Mouse (Mus musculus): ENCODE results near the gene A030003K21Rik. TPM values are rescaled to one million over a fixed set of nuclear protein-coding genes. Genes with fewer than 3 reads are reported as not detected.
A peak's percentile ranks its signal among the peaks of the same experiment; 100 is the strongest.
"Not testable (repeated sequence)": the region's sequence is repeated elsewhere in the genome, so short reads cannot be mapped to it uniquely, and the experiment has no call there.

The A030003K21Rik gene
- not detected in 2 replicates for polyA plus RNA-seq (2014; fragmentation: Nextera tagmentation; extraction: Ambion mirVana)

- not testable (repeated sequence) for H3K9ac ChIP-seq (ENCODE audit: low read length); H3K9me3 ChIP-seq (replicated peaks; ENCODE audit: control insufficient read depth, low read length); H3K27ac ChIP-seq (ENCODE audit: low read depth, low read length); H3K27me3 ChIP-seq (replicated peaks; ENCODE audit: control insufficient read depth, insufficient read depth, low read length); H3K4me3 ChIP-seq (ENCODE audit: low read depth, low read length); DNase-seq (ENCODE audit: low spot score); H3K4me2 ChIP-seq (ENCODE audit: low read length); H3K36me3 ChIP-seq (ENCODE audit: control insufficient read depth, insufficient read depth, low read length); H3K4me1 ChIP-seq (ENCODE audit: control insufficient read depth, insufficient read depth, low read length); ATAC-seq
- WGBS, result no CpG with 5 or more reads among the region's 6 CpGs
These were observed at the start of gene A030003K21Rik for GRCm38 (mm10) chr1:82943295-82943694. Gene A030003K21Rik (minus strand): TSS chr1:82943388.

GRCm38 (mm10) chr1:82992093-82992492 is 48.9 kb upstream of the A030003K21Rik start:
- Histone ChIP-seq H3K27ac (ENCODE audit: low read depth, low read length) (no peak overlapping the region), H3K9ac (ENCODE audit: low read length) (no peak overlapping the region), H3K36me3 (ENCODE audit: control insufficient read depth, insufficient read depth, low read length) (no peaks in the 10 kb centered on the region), H3K4me2 (ENCODE audit: low read length) (no peak overlapping the region), H3K9me3 (replicated peaks; ENCODE audit: control insufficient read depth, low read length) (no peaks in the 10 kb centered on the region), H3K27me3 (replicated peaks; ENCODE audit: control insufficient read depth, insufficient read depth, low read length) (no peaks in the 10 kb centered on the region), H3K4me3 (ENCODE audit: low read depth, low read length) (no peak overlapping the region), H3K4me1 (ENCODE audit: control insufficient read depth, insufficient read depth, low read length) (no peaks in the 10 kb centered on the region)
- WGBS, result 89% methylated on average over 6 of the region's 6 CpGs
- DNase-seq (ENCODE audit: low spot score) (no peak), ATAC-seq (no peak)

- no peaks in the 10 kb centered on the region for H3K4me1 ChIP-seq (ENCODE audit: control insufficient read depth, insufficient read depth, low read length)
- H3K36me3 ChIP-seq (ENCODE audit: control insufficient read depth, insufficient read depth, low read length), result no peaks in the 10 kb centered on the region
- no peak overlapping the region for H3K4me3 ChIP-seq (ENCODE audit: low read depth, low read length)
- no peak overlapping the region for H3K4me2 ChIP-seq (ENCODE audit: low read length)
- no peak for DNase-seq (ENCODE audit: low spot score)
- H3K27ac ChIP-seq (ENCODE audit: low read depth, low read length), result no peak overlapping the region
- no peaks in the 10 kb centered on the region for H3K27me3 ChIP-seq (replicated peaks; ENCODE audit: control insufficient read depth, insufficient read depth, low read length)
- ATAC-seq, result no peak
- no peaks in the 10 kb centered on the region for H3K9me3 ChIP-seq (replicated peaks; ENCODE audit: control insufficient read depth, low read length)
- 89% methylated on average over 3 of the region's 3 CpGs for WGBS
- no peak overlapping the region for H3K9ac ChIP-seq (ENCODE audit: low read length)
These were observed 48.4 kb upstream of the A030003K21Rik start for GRCm38 (mm10) chr1:82991596-82991995.

- no peak overlapping the region for H3K4me2 ChIP-seq (ENCODE audit: low read length)
- no peaks in the 10 kb centered on the region for H3K36me3 ChIP-seq (ENCODE audit: control insufficient read depth, insufficient read depth, low read length)
- no peak overlapping the region for H3K27ac ChIP-seq (ENCODE audit: low read depth, low read length)
- no peaks in the 10 kb centered on the region for H3K27me3 ChIP-seq (replicated peaks; ENCODE audit: control insufficient read depth, insufficient read depth, low read length)
- H3K9me3 ChIP-seq (replicated peaks; ENCODE audit: control insufficient read depth, low read length), result no peaks in the 10 kb centered on the region
- H3K4me3 ChIP-seq (ENCODE audit: low read depth, low read length), result no peak overlapping the region
- DNase-seq (ENCODE audit: low spot score) (no peak), ATAC-seq (no peak)
- H3K4me1 ChIP-seq (ENCODE audit: control insufficient read depth, insufficient read depth, low read length), result no peaks in the 10 kb centered on the region
- no peak overlapping the region for H3K9ac ChIP-seq (ENCODE audit: low read length)
- 72% methylated on average over 4 of the region's 4 CpGs for WGBS
These were observed 47.9 kb upstream of the A030003K21Rik start for GRCm38 (mm10) chr1:82991062-82991461.

GRCm38 (mm10) chr1:82987530-82988198 is 44.5 kb upstream of the A030003K21Rik start:
- no peak overlapping the region for H3K4me2 ChIP-seq (ENCODE audit: low read length)
- 43% methylated on average over 4 of the region's 4 CpGs for WGBS
- H3K4me1 ChIP-seq (ENCODE audit: control insufficient read depth, insufficient read depth, low read length), result no peaks in the 10 kb centered on the region
- H3K36me3 ChIP-seq (ENCODE audit: control insufficient read depth, insufficient read depth, low read length), result no peaks in the 10 kb centered on the region
- ATAC-seq (peak; percentile 67; the same call in 1 of the 2 replicates), DNase-seq (ENCODE audit: low spot score) (peak; percentile 87)
- no peak overlapping the region for H3K27ac ChIP-seq (ENCODE audit: low read depth, low read length)
- no peaks in the 10 kb centered on the region for H3K9me3 ChIP-seq (replicated peaks; ENCODE audit: control insufficient read depth, low read length)
- no peak overlapping the region for H3K9ac ChIP-seq (ENCODE audit: low read length)
- H3K4me3 ChIP-seq (ENCODE audit: low read depth, low read length), result no peak overlapping the region
- H3K27me3 ChIP-seq (replicated peaks; ENCODE audit: control insufficient read depth, insufficient read depth, low read length), result no peaks in the 10 kb centered on the region

- 90% methylated on average over 6 of the region's 6 CpGs for WGBS
These were observed 43.5 kb upstream of the A030003K21Rik start for GRCm38 (mm10) chr1:82986738-82987137.

GRCm38 (mm10) chr1:82977840-82978239 is 34.7 kb upstream of the A030003K21Rik start:
- Histone ChIP-seq H3K4me2 (ENCODE audit: low read length) (no peak overlapping the region), H3K27me3 (replicated peaks; ENCODE audit: control insufficient read depth, insufficient read depth, low read length) (no peaks in the 10 kb centered on the region), H3K4me1 (ENCODE audit: control insufficient read depth, insufficient read depth, low read length) (no peaks in the 10 kb centered on the region), H3K36me3 (ENCODE audit: control insufficient read depth, insufficient read depth, low read length) (no peaks in the 10 kb centered on the region), H3K9me3 (replicated peaks; ENCODE audit: control insufficient read depth, low read length) (no peaks in the 10 kb centered on the region), H3K9ac (ENCODE audit: low read length) (no peak overlapping the region), H3K4me3 (ENCODE audit: low read depth, low read length) (no peak overlapping the region), H3K27ac (ENCODE audit: low read depth, low read length) (no peak overlapping the region)
- no peak for ATAC-seq
- no peak for DNase-seq (ENCODE audit: low spot score)

More at GRCm38 (mm10) chr1:82986738-82987137, 43.5 kb upstream of the A030003K21Rik start:
- no peak overlapping the region for H3K27ac ChIP-seq (ENCODE audit: low read depth, low read length)
- no peak overlapping the region for H3K4me3 ChIP-seq (ENCODE audit: low read depth, low read length)
- H3K4me1 ChIP-seq (ENCODE audit: control insufficient read depth, insufficient read depth, low read length), result no peaks in the 10 kb centered on the region
- H3K27me3 ChIP-seq (replicated peaks; ENCODE audit: control insufficient read depth, insufficient read depth, low read length), result no peaks in the 10 kb centered on the region
- ATAC-seq, result no peak
- H3K36me3 ChIP-seq (ENCODE audit: control insufficient read depth, insufficient read depth, low read length), result no peaks in the 10 kb centered on the region
- no peaks in the 10 kb centered on the region for H3K9me3 ChIP-seq (replicated peaks; ENCODE audit: control insufficient read depth, low read length)
- no peak for DNase-seq (ENCODE audit: low spot score)
- no peak overlapping the region for H3K9ac ChIP-seq (ENCODE audit: low read length)
- H3K4me2 ChIP-seq (ENCODE audit: low read length), result no peak overlapping the region

- no peaks in the 10 kb centered on the region for H3K27me3 ChIP-seq (replicated peaks; ENCODE audit: control insufficient read depth, insufficient read depth, low read length)
- no peak overlapping the region for H3K27ac ChIP-seq (ENCODE audit: low read depth, low read length)
- no peak for ATAC-seq
- no peaks in the 10 kb centered on the region for H3K36me3 ChIP-seq (ENCODE audit: control insufficient read depth, insufficient read depth, low read length)
- DNase-seq (ENCODE audit: low spot score), result no peak
- no peak overlapping the region for H3K9ac ChIP-seq (ENCODE audit: low read length)
- no peaks in the 10 kb centered on the region for H3K9me3 ChIP-seq (replicated peaks; ENCODE audit: control insufficient read depth, low read length)
- no peak overlapping the region for H3K4me2 ChIP-seq (ENCODE audit: low read length)
- WGBS, result 86% methylated on average over 5 of the region's 5 CpGs
- no peak overlapping the region for H3K4me3 ChIP-seq (ENCODE audit: low read depth, low read length)
- H3K4me1 ChIP-seq (ENCODE audit: control insufficient read depth, insufficient read depth, low read length), result no peaks in the 10 kb centered on the region
These were observed 32.6 kb upstream of the A030003K21Rik start for GRCm38 (mm10) chr1:82975750-82976149.

- no peaks in the 10 kb centered on the region for H3K36me3 ChIP-seq (ENCODE audit: control insufficient read depth, insufficient read depth, low read length)
- H3K4me1 ChIP-seq (ENCODE audit: control insufficient read depth, insufficient read depth, low read length), result no peaks in the 10 kb centered on the region
- no peak overlapping the region for H3K4me3 ChIP-seq (ENCODE audit: low read depth, low read length)
- H3K27me3 ChIP-seq (replicated peaks; ENCODE audit: control insufficient read depth, insufficient read depth, low read length), result no peaks in the 10 kb centered on the region
- WGBS, result 91% methylated on average over 9 of the region's 9 CpGs
- ATAC-seq (no peak), DNase-seq (ENCODE audit: low spot score) (no peak)
- no peak overlapping the region for H3K4me2 ChIP-seq (ENCODE audit: low read length)
- H3K9ac ChIP-seq (ENCODE audit: low read length), result no peak overlapping the region
- H3K9me3 ChIP-seq (replicated peaks; ENCODE audit: control insufficient read depth, low read length), result no peaks in the 10 kb centered on the region
- no peak overlapping the region for H3K27ac ChIP-seq (ENCODE audit: low read depth, low read length)
These were observed 31.2 kb upstream of the A030003K21Rik start for GRCm38 (mm10) chr1:82974342-82974741.
